Mouse (Mus musculus) spleen, adult 2 months (tissue): ENCODE data around the gene Dock9. TPM values are rescaled to one million over a fixed set of nuclear protein-coding genes. Genes with fewer than 3 reads are reported as not detected.
A peak's percentile ranks its signal among the peaks of the same experiment; 100 is the strongest.
"Not testable (repeated sequence)": the region's sequence is repeated elsewhere in the genome, so short reads cannot be mapped to it uniquely, and the experiment has no call there.

Source experiments
- DNase-seq, 2 experiments: peaks; one replicate each; pipeline versions ENCODE4 v3.0.0 to v3.0.0-alpha.2; 2012 to 2021; ENCODE audit warnings: low spot score in 2 of 2, low read depth in 1 of 2
- H3K27ac ChIP-seq: fragments of 200-500 bp; 2 replicates; pipeline ENCODE4 v1.5.1; 2012; ENCODE audit warnings: low read length, inconsistent platforms; ENCODE audit not compliant: insufficient read depth
- H3K27me3 ChIP-seq: fragments of 200-500 bp; 2 replicates; pipeline ENCODE4 v1.6.1; 2012; ENCODE audit warnings: mild to moderate bottlenecking, moderate library complexity, low read length, inconsistent platforms; ENCODE audit not compliant: control insufficient read depth, insufficient read depth
- H3K36me3 ChIP-seq: fragments of 200-500 bp; 2 replicates; pipeline ENCODE4 v1.6.1; 2012; ENCODE audit warnings: mild to moderate bottlenecking, low read length, inconsistent platforms; ENCODE audit not compliant: control insufficient read depth, insufficient read depth
- H3K4me1 ChIP-seq: fragments of 200-500 bp; 2 replicates; pipeline ENCODE4 v1.6.1; 2011; ENCODE audit warnings: inconsistent platforms; ENCODE audit not compliant: control insufficient read depth, insufficient read depth, insufficient read length
- H3K4me3 ChIP-seq: fragments of 200-500 bp; 2 replicates; pipeline ENCODE4 v1.5.1; 2011; ENCODE audit warnings: mild to moderate bottlenecking, inconsistent platforms; ENCODE audit not compliant: insufficient read depth, insufficient read length; ENCODE audit errors: extremely low read depth
- CTCF ChIP-seq: fragments of 200-500 bp; IDR thresholded peaks from 2 replicates; pipeline ENCODE4 v1.5.1; 2011; ENCODE audit warnings: mild to moderate bottlenecking, inconsistent platforms; ENCODE audit not compliant: insufficient read depth, insufficient read length, insufficient replicate concordance; ENCODE audit errors: extremely low read depth
- POLR2A ChIP-seq: fragments of 200-500 bp; IDR thresholded peaks from 2 replicates; pipeline ENCODE4 v1.6.1; 2011; ENCODE audit warnings: low read depth, low read length, inconsistent platforms
- WGBS: fragments of 180-500 bp; shearing (Covaris S2); methylation state at CpG from one replicate; pipeline ENCODE4 v1.1.7; 2018; 5-methylcytosine and 5-hydroxymethylcytosine counted together
- polyA plus RNA-seq: library from polyadenylated mRNA; depleted of rRNA; stranded (reverse); fragments of >200 nt; gene quantifications from 2 replicates; pipeline ENCODE4 v1.2.3, GENCODE M21; 2012

Dock9 gene
- polyA plus RNA-seq, 1 experiment = 7.8 TPM

GRCm38 (mm10) chr14:121730966-121731365 lies 66.7 kb downstream of the Dock9 start:
- DNase-seq = no peak
- TF ChIP-seq POLR2A (no peak), CTCF (no peak)
- H3K27ac ChIP-seq = no peak overlapping the region
- no peak overlapping the region for H3K4me3 ChIP-seq
- H3K27me3 ChIP-seq = no peaks in the 10 kb centered on the region
- no peaks in the 10 kb centered on the region for H3K36me3 ChIP-seq
- 82% methylated on average over 3 of the region's 3 CpGs for WGBS
- H3K4me1 ChIP-seq = peaks cover 10% of the 10 kb centered on the region; the same call in 1 of the 2 replicates

GRCm38 (mm10) chr14:121727996-121728395 lies 69.6 kb downstream of the Dock9 start:
- 30% methylated on average over 8 of the region's 8 CpGs for WGBS
- Histone ChIP-seq H3K4me3 (no peak overlapping the region), H3K4me1 (peaks cover 10% of the 10 kb centered on the region; the same call in 1 of the 2 replicates), H3K36me3 (no peaks in the 10 kb centered on the region), H3K27me3 (no peaks in the 10 kb centered on the region), H3K27ac (no peak overlapping the region)
- no peak for TF ChIP-seq CTCF
- no peak for TF ChIP-seq POLR2A
- peak in 1 of 2 experiments; percentile 12 for DNase-seq

- TF ChIP-seq CTCF (no peak), POLR2A (no peak)
- 90% methylated on average over 8 of the region's 8 CpGs for WGBS
- H3K36me3 ChIP-seq = no peaks in the 10 kb centered on the region
- peaks cover 2% of the 10 kb centered on the region; the same call in 1 of the 2 replicates for H3K4me1 ChIP-seq
- no peak overlapping the region for H3K4me3 ChIP-seq
- no peak overlapping the region for H3K27ac ChIP-seq
- DNase-seq = no peak
- no peaks in the 10 kb centered on the region for H3K27me3 ChIP-seq
Observed at GRCm38 (mm10) chr14:121724501-121724900, 73.1 kb downstream of the Dock9 start.

GRCm38 (mm10) chr14:121722774-121723173 lies 74.9 kb downstream of the Dock9 start:
- TF ChIP-seq POLR2A (no peak), CTCF (no peak)
- Histone ChIP-seq H3K27ac (no peak overlapping the region), H3K27me3 (no peaks in the 10 kb centered on the region), H3K4me3 (no peak overlapping the region), H3K36me3 (no peaks in the 10 kb centered on the region), H3K4me1 (peaks cover 2% of the 10 kb centered on the region; the same call in 1 of the 2 replicates)
- DNase-seq = no peak
- 49% methylated on average over 8 of the region's 8 CpGs for WGBS

GRCm38 (mm10) chr14:121721431-121721830 lies 76.2 kb downstream of the Dock9 start:
- no peak overlapping the region for H3K27ac ChIP-seq
- no peaks in the 10 kb centered on the region for H3K36me3 ChIP-seq
- no peak for DNase-seq
- no peaks in the 10 kb centered on the region for H3K4me1 ChIP-seq
- TF ChIP-seq POLR2A = no peak
- no peak for TF ChIP-seq CTCF
- 94% methylated on average over 5 of the region's 5 CpGs for WGBS
- no peak overlapping the region for H3K4me3 ChIP-seq
- no peaks in the 10 kb centered on the region for H3K27me3 ChIP-seq

- Histone ChIP-seq H3K4me3 (no peak overlapping the region), H3K4me1 (no peaks in the 10 kb centered on the region), H3K36me3 (no peaks in the 10 kb centered on the region), H3K27ac (no peak overlapping the region), H3K27me3 (no peaks in the 10 kb centered on the region)
- TF ChIP-seq POLR2A = no peak
- no peak for TF ChIP-seq CTCF
- 77% methylated on average over 9 of the region's 9 CpGs for WGBS
- no peak for DNase-seq
Observed at GRCm38 (mm10) chr14:121719638-121720601, 77.7 kb downstream of the Dock9 start.

GRCm38 (mm10) chr14:121714799-121715198 lies 82.8 kb downstream of the Dock9 start:
- not testable (repeated sequence) for H3K4me3 ChIP-seq, DNase-seq, H3K27ac ChIP-seq, H3K4me1 ChIP-seq, H3K36me3 ChIP-seq, H3K27me3 ChIP-seq
- WGBS = 69% methylated on average over 3 of the region's 3 CpGs
